Mouse (Mus musculus) limb, embryonic 13.5 days (tissue): ENCODE data around the gene Opn3. TPM values are rescaled to one million over a fixed set of nuclear protein-coding genes. Genes with fewer than 3 reads are reported as not detected.

ENCODE experiments used
- ATAC-seq: fragments of 200-750 bp; cut with Nextera tagmentation; 2 replicates; pipeline ENCODE4 v1.8.0; 2017; ENCODE audit warnings: low read depth, moderate number of reproducible peaks, moderate TSS enrichment; ENCODE audit not compliant: low FRiP score
- H3K27ac ChIP-seq: fragments of 300-500 bp; sonication (generic); 2 replicates; pipeline ENCODE4 v1.5.1; 2015; ENCODE audit warnings: inconsistent platforms, mild to moderate bottlenecking, moderate library complexity
- H3K27me3 ChIP-seq: fragments of 300-500 bp; sonication (generic); 2 replicates; pipeline ENCODE4 v1.6.1; 2015; ENCODE audit warnings: mild to moderate bottlenecking, inconsistent platforms
- H3K36me3 ChIP-seq: fragments of 300-500 bp; sonication (generic); 2 replicates; pipeline ENCODE4 v1.6.1; 2015; ENCODE audit warnings: inconsistent platforms, mild to moderate bottlenecking, moderate library complexity
- H3K4me1 ChIP-seq: fragments of 300-500 bp; sonication (generic); 2 replicates; pipeline ENCODE4 v1.6.1; 2015; ENCODE audit warnings: inconsistent platforms
- H3K4me2 ChIP-seq: fragments of 300-500 bp; sonication (generic); replicated peaks from 2 replicates; pipeline ENCODE4 v1.6.1; 2015; ENCODE audit warnings: inconsistent platforms, mild to moderate bottlenecking, moderate library complexity
- H3K4me3 ChIP-seq: fragments of 300-500 bp; sonication (generic); 2 replicates; pipeline ENCODE4 v1.5.1; 2015; ENCODE audit warnings: moderate library complexity, mild to moderate bottlenecking, inconsistent platforms
- H3K9ac ChIP-seq: fragments of 300-500 bp; sonication (generic); 2 replicates; pipeline ENCODE4 v1.6.1; 2015; ENCODE audit warnings: mild to moderate bottlenecking, inconsistent platforms
- H3K9me3 ChIP-seq: fragments of 300-500 bp; sonication (generic); 2 replicates; pipeline ENCODE4 v1.6.1; 2016; ENCODE audit warnings: inconsistent platforms
- WGBS: fragments of 180-500 bp; shearing (Covaris S2); methylation state at CpG from one replicate; pipeline ENCODE4 v1.1.7; 2015; 5-methylcytosine and 5-hydroxymethylcytosine counted together
- polyA plus RNA-seq: library from polyadenylated mRNA; unstranded; fragments of >200 nt; fragmentation: Nextera tagmentation; extraction: Ambion mirVana; gene quantifications from 2 replicates; pipeline ENCODE4 v1.2.1, GENCODE M21; 2015

The Opn3 gene
- polyA plus RNA-seq, 1 experiment from 2014 or later = 5.8 TPM

- H3K9me3 ChIP-seq = no peaks in the 10 kb centered on the region
- peak overlapping the region; percentile 76 for H3K4me3 ChIP-seq
- H3K4me1 ChIP-seq = peaks cover 14% of the 10 kb centered on the region
- H3K9ac ChIP-seq = peak overlapping the region; percentile 84
- ATAC-seq = no peak
- peaks cover 14% of the 10 kb centered on the region for H3K36me3 ChIP-seq
- H3K27ac ChIP-seq = peak overlapping the region; percentile 76
- 2% methylated on average over 22 of the region's 22 CpGs for WGBS
- H3K4me2 ChIP-seq = peak overlapping the region; percentile 85
- H3K27me3 ChIP-seq = no peaks in the 10 kb centered on the region
Observed at GRCm38 (mm10) chr1:175691686-175692245, 810 bp downstream of the Opn3 start.

- 94% methylated on average over 6 of the region's 6 CpGs for WGBS
- Histone ChIP-seq H3K4me1 (no peaks in the 10 kb centered on the region), H3K9ac (no peak overlapping the region), H3K4me2 (no peak overlapping the region), H3K27me3 (no peaks in the 10 kb centered on the region), H3K27ac (no peak overlapping the region), H3K36me3 (peaks cover 5% of the 10 kb centered on the region; the same call in 1 of the 2 replicates), H3K4me3 (no peak overlapping the region), H3K9me3 (no peaks in the 10 kb centered on the region)
- ATAC-seq = no peak
Observed at GRCm38 (mm10) chr1:175680995-175681394, 11.6 kb downstream of the Opn3 start.

GRCm38 (mm10) chr1:175677459-175677858, 15.1 kb downstream of the Opn3 start:
- Histone ChIP-seq H3K9ac (no peak overlapping the region), H3K27me3 (no peaks in the 10 kb centered on the region), H3K36me3 (no peaks in the 10 kb centered on the region), H3K4me2 (no peak overlapping the region), H3K4me1 (no peaks in the 10 kb centered on the region), H3K4me3 (no peak overlapping the region), H3K9me3 (no peaks in the 10 kb centered on the region), H3K27ac (no peak overlapping the region)
- 83% methylated on average over 6 of the region's 6 CpGs for WGBS
- no peak for ATAC-seq

GRCm38 (mm10) chr1:175675116-175675515, 17.5 kb downstream of the Opn3 start:
- 89% methylated on average over 6 of the region's 6 CpGs for WGBS
- Histone ChIP-seq H3K36me3 (no peaks in the 10 kb centered on the region), H3K9ac (no peak overlapping the region), H3K4me3 (no peak overlapping the region), H3K4me2 (no peak overlapping the region), H3K27ac (no peak overlapping the region), H3K9me3 (no peaks in the 10 kb centered on the region), H3K4me1 (no peaks in the 10 kb centered on the region), H3K27me3 (no peaks in the 10 kb centered on the region)
- ATAC-seq = no peak

GRCm38 (mm10) chr1:175673563-175674325, 18.8 kb downstream of the Opn3 start:
- ATAC-seq = no peak
- H3K4me1 ChIP-seq = 0 out of 2 replicates have a peak, but pooled peaks cover 2% of the 10 kb centered on the region

GRCm38 (mm10) chr1:175671626-175672025, 20.9 kb downstream of the Opn3 start:
- H3K4me3 ChIP-seq = no peak overlapping the region
- 0 out of 2 replicates have a peak, but pooled peaks cover 3% of the 10 kb centered on the region for H3K4me1 ChIP-seq
- H3K36me3 ChIP-seq = no peaks in the 10 kb centered on the region
- H3K27ac ChIP-seq = no peak overlapping the region
- ATAC-seq = no peak
- H3K4me2 ChIP-seq = no peak overlapping the region
- WGBS = 36% methylated on average over 1 of the region's 1 CpGs
- H3K27me3 ChIP-seq = no peaks in the 10 kb centered on the region
- H3K9me3 ChIP-seq = no peaks in the 10 kb centered on the region
- no peak overlapping the region for H3K9ac ChIP-seq

More at GRCm38 (mm10) chr1:175673563-175674325, 18.8 kb downstream of the Opn3 start:
- Histone ChIP-seq H3K9me3 (no peaks in the 10 kb centered on the region), H3K9ac (no peak overlapping the region), H3K27me3 (no peaks in the 10 kb centered on the region), H3K4me2 (no peak overlapping the region), H3K27ac (no peak overlapping the region), H3K36me3 (no peaks in the 10 kb centered on the region), H3K4me3 (no peak overlapping the region)
- WGBS = 82% methylated on average over 7 of the region's 7 CpGs

- H3K27me3 ChIP-seq = no peaks in the 10 kb centered on the region
Observed at GRCm38 (mm10) chr1:175670042-175670441, 22.5 kb downstream of the Opn3 start.

GRCm38 (mm10) chr1:175669456-175669855, 23.1 kb downstream of the Opn3 start:
- no peak overlapping the region for H3K4me2 ChIP-seq
- no peaks in the 10 kb centered on the region for H3K9me3 ChIP-seq
- no peak overlapping the region for H3K9ac ChIP-seq
- H3K4me1 ChIP-seq = 0 out of 2 replicates have a peak, but pooled peaks cover 3% of the 10 kb centered on the region
- no peak overlapping the region for H3K27ac ChIP-seq
- no peak for ATAC-seq
- no peaks in the 10 kb centered on the region for H3K27me3 ChIP-seq
- no peaks in the 10 kb centered on the region for H3K36me3 ChIP-seq
- 91% methylated on average over 3 of the region's 3 CpGs for WGBS
- no peak overlapping the region for H3K4me3 ChIP-seq

More at GRCm38 (mm10) chr1:175670042-175670441, 22.5 kb downstream of the Opn3 start:
- Histone ChIP-seq H3K9ac (no peak overlapping the region), H3K4me1 (0 out of 2 replicates have a peak, but pooled peaks cover 3% of the 10 kb centered on the region), H3K27ac (no peak overlapping the region), H3K36me3 (no peaks in the 10 kb centered on the region), H3K9me3 (no peaks in the 10 kb centered on the region), H3K4me3 (no peak overlapping the region), H3K4me2 (no peak overlapping the region)
- no peak for ATAC-seq
- 74% methylated on average over 7 of the region's 7 CpGs for WGBS

- 76% methylated on average over 5 of the region's 5 CpGs for WGBS
- H3K4me1 ChIP-seq = 0 out of 2 replicates have a peak, but pooled peaks cover 3% of the 10 kb centered on the region
- H3K27ac ChIP-seq = no peak overlapping the region
- no peak overlapping the region for H3K4me2 ChIP-seq
- no peaks in the 10 kb centered on the region for H3K27me3 ChIP-seq
- H3K36me3 ChIP-seq = no peaks in the 10 kb centered on the region
- no peaks in the 10 kb centered on the region for H3K9me3 ChIP-seq
- H3K4me3 ChIP-seq = no peak overlapping the region
- H3K9ac ChIP-seq = no peak overlapping the region; the same call in 1 of the 2 replicates
- peak; percentile 84 for ATAC-seq
Observed at GRCm38 (mm10) chr1:175668666-175669405, 23.7 kb downstream of the Opn3 start.

- Histone ChIP-seq H3K9ac (no peak overlapping the region), H3K4me2 (no peak overlapping the region), H3K9me3 (no peaks in the 10 kb centered on the region), H3K27me3 (no peaks in the 10 kb centered on the region), H3K27ac (no peak overlapping the region), H3K4me1 (no peaks in the 10 kb centered on the region), H3K36me3 (no peaks in the 10 kb centered on the region), H3K4me3 (no peak overlapping the region)
- no peak for ATAC-seq
- 94% methylated on average over 4 of the region's 4 CpGs for whole genome bisulfite sequencing
Observed at GRCm38 (mm10) chr1:175659900-175660299, 32.7 kb downstream of the Opn3 start.

- Histone ChIP-seq H3K4me3 (no peak overlapping the region), H3K27ac (no peak overlapping the region), H3K4me1 (no peaks in the 10 kb centered on the region), H3K4me2 (no peak overlapping the region), H3K9me3 (no peaks in the 10 kb centered on the region), H3K27me3 (no peaks in the 10 kb centered on the region), H3K36me3 (no peaks in the 10 kb centered on the region), H3K9ac (no peak overlapping the region)
- ATAC-seq = no peak
- WGBS = 87% methylated on average over 4 of the region's 4 CpGs
Observed at GRCm38 (mm10) chr1:175648615-175649014, 44.0 kb downstream of the Opn3 start.

- Histone ChIP-seq H3K9me3 (no peaks in the 10 kb centered on the region), H3K36me3 (no peaks in the 10 kb centered on the region), H3K27ac (no peak overlapping the region), H3K4me1 (no peaks in the 10 kb centered on the region), H3K4me3 (no peak overlapping the region), H3K9ac (no peak overlapping the region), H3K27me3 (no peaks in the 10 kb centered on the region), H3K4me2 (no peak overlapping the region)
- ATAC-seq = no peak
- WGBS = 35% methylated on average over 9 of the region's 9 CpGs
Observed at GRCm38 (mm10) chr1:175646952-175647351, 45.6 kb downstream of the Opn3 start.
